Mouse (Mus musculus): ENCODE data around the gene Ttll11.

- TF ChIP-seq CTCF (IDR thresholded peaks at IDR 0.05; ENCODE audit: borderline replicate concordance, control insufficient read depth, extremely low read depth, insufficient read depth, low read length, poor library complexity) (no peak), POLR2A (IDR thresholded peaks at IDR 0.05; ENCODE audit: control insufficient read depth, extremely low read depth, insufficient read depth, low read length, poor library complexity) (no peak)
These were observed 122.8 kb downstream of the Ttll11 start for GRCm38 (mm10) chr2:35856901-35857300.
